Mouse (Mus musculus) forebrain, embryonic 11.5 days (tissue): ENCODE data around the gene Zbtb1. TPM values are rescaled to one million over a fixed set of nuclear protein-coding genes. Genes with fewer than 3 reads are reported as not detected.

Source experiments
- ATAC-seq: fragments of 200-750 bp; cut with Nextera tagmentation; replicated peaks from 2 replicates; pipeline ENCODE4 v1.8.0; 2017; ENCODE audit warnings: moderate TSS enrichment; ENCODE audit not compliant: low FRiP score
- DNase-seq: peaks from one replicate; pipeline ENCODE4 v3.0.0-alpha.2; 2017; ENCODE audit warnings: low spot score
- H3K27ac ChIP-seq: fragments of 300-500 bp; sonication (generic); 2 replicates; pipeline ENCODE4 v1.5.1; 2014; ENCODE audit warnings: low read depth, low read length
- H3K27me3 ChIP-seq: fragments of 300-500 bp; sonication (generic); 2 replicates; pipeline ENCODE4 v1.6.1; 2014; ENCODE audit warnings: mild to moderate bottlenecking, low read length, mixed read lengths; ENCODE audit not compliant: control insufficient read depth, insufficient read depth
- H3K36me3 ChIP-seq: fragments of 300-500 bp; sonication (generic); 2 replicates; pipeline ENCODE4 v1.6.1; 2014; ENCODE audit warnings: mild to moderate bottlenecking, low read length, moderate library complexity, mixed read lengths; ENCODE audit not compliant: control insufficient read depth, insufficient read depth
- H3K4me1 ChIP-seq: fragments of 300-500 bp; sonication (generic); replicated peaks from 2 replicates; pipeline ENCODE4 v1.6.1; 2014; ENCODE audit warnings: low read length, mixed read lengths; ENCODE audit not compliant: control insufficient read depth, insufficient read depth
- H3K4me2 ChIP-seq: fragments of 300-500 bp; sonication (generic); 2 replicates; pipeline ENCODE4 v1.6.1; 2014; ENCODE audit warnings: low read depth, mild to moderate bottlenecking, low read length, moderate library complexity, mixed read lengths; ENCODE audit not compliant: severe bottlenecking
- H3K4me3 ChIP-seq: fragments of 300-500 bp; sonication (generic); 2 replicates; pipeline ENCODE4 v1.5.1; 2014; ENCODE audit warnings: low read depth, low read length
- H3K9ac ChIP-seq: fragments of 300-500 bp; sonication (generic); 2 replicates; pipeline ENCODE4 v1.6.1; 2014; ENCODE audit warnings: low read length
- H3K9me3 ChIP-seq: fragments of 300-500 bp; sonication (generic); 2 replicates; pipeline ENCODE4 v1.6.1; 2016; ENCODE audit warnings: low read length, mixed read lengths; ENCODE audit not compliant: control insufficient read depth
- WGBS: fragments of 180-500 bp; shearing (Covaris S2); extraction: QIAGEN DNeasy Blood & Tissue Kit; methylation state at CpG from one replicate; pipeline ENCODE4 v1.1.7; 2014; 5-methylcytosine and 5-hydroxymethylcytosine counted together
- polyA plus RNA-seq: library from polyadenylated mRNA; unstranded; fragments of >200 nt; fragmentation: Nextera tagmentation; extraction: Ambion mirVana; gene quantifications from 2 replicates; pipeline ENCODE4 v1.2.1, GENCODE M21; 2014

The Zbtb1 gene
- polyA plus RNA-seq, 1 experiment from 2014 or later, result 8.8 TPM

GRCm38 (mm10) chr12:76405971-76406370 lies 35.9 kb downstream of the Zbtb1 start:
- ATAC-seq (no peak), DNase-seq (no peak)
- H3K4me3 ChIP-seq, result no peak overlapping the region; the same call in 1 of the 2 replicates
- H3K27me3 ChIP-seq, result peaks cover 31% of the 10 kb centered on the region
- no peaks in the 10 kb centered on the region for H3K36me3 ChIP-seq
- H3K9me3 ChIP-seq, result no peaks in the 10 kb centered on the region
- no peak overlapping the region for H3K27ac ChIP-seq
- WGBS, result 3% methylated on average over 23 of the region's 23 CpGs
- no peaks in the 10 kb centered on the region for H3K4me1 ChIP-seq
- H3K9ac ChIP-seq, result no peak overlapping the region
- H3K4me2 ChIP-seq, result peak overlapping the region; percentile 27; the same call in 1 of the 2 replicates

- no peak for ATAC-seq
- no peak overlapping the region for H3K27ac ChIP-seq
- no peak for DNase-seq
- WGBS, result 25% methylated on average over 1 of the region's 1 CpGs
- H3K4me2 ChIP-seq, result no peak overlapping the region
- no peaks in the 10 kb centered on the region for H3K4me1 ChIP-seq
- H3K27me3 ChIP-seq, result peaks cover 31% of the 10 kb centered on the region
- no peaks in the 10 kb centered on the region for H3K36me3 ChIP-seq
- H3K4me3 ChIP-seq, result no peak overlapping the region
- H3K9ac ChIP-seq, result no peak overlapping the region
- H3K9me3 ChIP-seq, result no peaks in the 10 kb centered on the region
Observed at GRCm38 (mm10) chr12:76407184-76407583, 37.1 kb downstream of the Zbtb1 start.

GRCm38 (mm10) chr12:76409166-76409565 lies 39.1 kb downstream of the Zbtb1 start:
- 65% methylated on average over 4 of the region's 4 CpGs for WGBS
- ATAC-seq, result no peak
- no peak overlapping the region for H3K9ac ChIP-seq
- no peak overlapping the region for H3K27ac ChIP-seq
- H3K9me3 ChIP-seq, result no peaks in the 10 kb centered on the region
- no peak overlapping the region for H3K4me3 ChIP-seq
- H3K27me3 ChIP-seq, result peaks cover 31% of the 10 kb centered on the region
- DNase-seq, result no peak
- no peak overlapping the region for H3K4me2 ChIP-seq
- no peaks in the 10 kb centered on the region for H3K4me1 ChIP-seq
- no peaks in the 10 kb centered on the region for H3K36me3 ChIP-seq

DNA sequence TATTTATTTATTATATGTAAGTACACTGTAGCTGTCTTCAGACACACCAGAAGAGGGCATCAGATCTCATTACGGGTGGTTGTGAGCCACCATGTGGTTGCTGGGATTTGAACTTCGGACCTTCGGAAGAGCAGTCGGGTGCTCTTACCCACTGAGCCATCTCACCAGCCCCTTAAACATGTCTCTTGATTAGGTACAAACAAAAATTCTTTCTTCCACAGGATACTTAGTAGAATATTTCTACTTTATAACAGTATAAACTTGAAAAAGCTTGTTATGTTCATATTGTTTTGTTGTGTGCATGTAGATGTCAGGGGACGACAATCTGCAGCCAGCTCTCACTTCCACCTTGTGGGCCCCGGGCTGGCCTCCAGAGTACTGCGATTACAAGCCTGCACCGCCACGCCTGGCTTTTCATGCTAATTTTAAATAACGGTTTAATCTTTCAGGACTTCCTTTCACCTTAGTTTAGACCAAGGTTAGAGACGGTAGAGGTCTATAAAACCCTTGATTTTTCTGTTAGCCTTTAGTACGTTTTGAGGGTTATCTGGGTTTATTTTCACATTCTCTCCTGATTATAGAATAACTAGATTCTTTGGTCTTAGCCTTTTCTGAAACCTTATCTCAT lies 45.4 kb downstream of the Zbtb1 start:
- DNase-seq (no peak), ATAC-seq (no peak)
- Histone ChIP-seq H3K4me1 (peaks cover 3% of the 10 kb centered on the region; the same call in 1 of the 2 replicates), H3K4me3 (no peak overlapping the region), H3K4me2 (no peak overlapping the region), H3K27ac (no peak overlapping the region), H3K27me3 (peaks cover 7% of the 10 kb centered on the region; the same call in 1 of the 2 replicates), H3K36me3 (no peaks in the 10 kb centered on the region), H3K9ac (no peak overlapping the region), H3K9me3 (peaks cover 2% of the 10 kb centered on the region; the same call in 1 of the 2 replicates)
- WGBS, result 90% methylated on average over 11 of the region's 12 CpGs

GRCm38 (mm10) chr12:76417433-76417854 lies 47.4 kb downstream of the Zbtb1 start, which contains the start of gene Ppp1r36:
Gene Ppp1r36 (plus strand): TSS chr12:76417538.
- Histone ChIP-seq H3K36me3 (no peaks in the 10 kb centered on the region), H3K27me3 (peaks cover 7% of the 10 kb centered on the region; the same call in 1 of the 2 replicates), H3K9me3 (peaks cover 2% of the 10 kb centered on the region; the same call in 1 of the 2 replicates), H3K4me2 (peak within 1 kb of the TSS; percentile 71), H3K9ac (peak within 1 kb of the TSS; percentile 41), H3K4me3 (peak within 1 kb of the TSS; percentile 36), H3K4me1 (peaks cover 3% of the 10 kb centered on the region; the same call in 1 of the 2 replicates), H3K27ac (no peak within 1 kb of the TSS)
- ATAC-seq (0 out of 2 replicates have a peak, but pooled peaks have one; percentile 18), DNase-seq (peak; percentile 58)
- under 1% methylated on average over 36 of the region's 37 CpGs for WGBS

DNA sequence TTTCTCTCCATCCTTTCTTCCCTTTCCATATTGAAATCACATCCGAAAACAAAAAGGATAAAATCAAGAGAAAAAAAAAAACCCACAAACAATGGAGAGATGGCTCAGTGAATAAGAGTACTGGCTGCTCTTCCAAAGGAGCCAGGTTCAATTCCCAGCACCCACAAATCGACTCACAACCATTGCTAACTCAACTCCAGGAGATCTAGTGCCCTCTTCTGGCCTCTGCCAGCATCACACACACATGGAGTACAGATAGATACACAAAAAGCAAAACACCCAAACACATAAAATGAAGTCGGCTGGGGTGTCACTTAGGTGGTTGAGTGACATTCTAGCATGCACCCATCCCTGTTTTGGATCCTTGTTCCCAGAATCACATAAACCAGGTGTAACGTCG lies 48.3 kb downstream of the Zbtb1 start:
- ATAC-seq (no peak), DNase-seq (no peak)
- H3K4me3 ChIP-seq, result no peak overlapping the region
- peaks cover 7% of the 10 kb centered on the region; the same call in 1 of the 2 replicates for H3K27me3 ChIP-seq
- H3K9ac ChIP-seq, result no peak overlapping the region
- no peak overlapping the region for H3K27ac ChIP-seq
- H3K36me3 ChIP-seq, result no peaks in the 10 kb centered on the region
- H3K4me2 ChIP-seq, result no peak overlapping the region
- peaks cover 2% of the 10 kb centered on the region; the same call in 1 of the 2 replicates for H3K9me3 ChIP-seq
- peaks cover 3% of the 10 kb centered on the region; the same call in 1 of the 2 replicates for H3K4me1 ChIP-seq
- 90% methylated on average over 5 of the region's 5 CpGs for WGBS

DNA sequence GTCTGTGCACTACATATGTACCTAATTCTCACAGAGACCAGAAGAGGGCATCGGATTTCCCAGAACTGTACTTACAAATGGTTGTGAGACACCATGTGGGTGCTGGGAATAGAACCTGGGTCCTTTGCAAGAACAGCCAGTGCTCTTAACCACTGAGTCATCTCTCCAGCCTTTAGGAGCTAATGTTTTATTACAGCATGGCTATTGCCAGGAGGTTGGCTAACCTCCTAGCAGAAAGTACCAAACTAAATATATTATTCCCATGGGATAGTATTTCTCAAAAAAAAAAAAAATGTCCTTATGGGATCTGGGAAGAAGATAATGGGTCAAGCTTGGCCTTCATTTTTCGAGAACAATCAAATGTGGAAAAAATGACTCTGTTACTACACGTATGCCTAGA lies 55.2 kb downstream of the Zbtb1 start:
- H3K4me1 ChIP-seq, result no peaks in the 10 kb centered on the region
- no peaks in the 10 kb centered on the region for H3K36me3 ChIP-seq
- H3K27me3 ChIP-seq, result no peaks in the 10 kb centered on the region
- no peaks in the 10 kb centered on the region for H3K9me3 ChIP-seq
- H3K9ac ChIP-seq, result no peak overlapping the region
- ATAC-seq, result no peak
- no peak overlapping the region for H3K4me2 ChIP-seq
- no peak overlapping the region for H3K27ac ChIP-seq
- 89% methylated on average over 3 of the region's 3 CpGs for WGBS
- DNase-seq, result no peak
- H3K4me3 ChIP-seq, result no peak overlapping the region

- no peak for ATAC-seq
Observed at GRCm38 (mm10) chr12:76427546-76427945, 57.5 kb downstream of the Zbtb1 start.

More at GRCm38 (mm10) chr12:76427546-76427945, 57.5 kb downstream of the Zbtb1 start:
- Histone ChIP-seq H3K27ac (no peak overlapping the region), H3K4me1 (no peaks in the 10 kb centered on the region), H3K4me3 (no peak overlapping the region), H3K9ac (no peak overlapping the region), H3K9me3 (no peaks in the 10 kb centered on the region), H3K27me3 (no peaks in the 10 kb centered on the region), H3K4me2 (no peak overlapping the region), H3K36me3 (no peaks in the 10 kb centered on the region)
- WGBS, result 66% methylated on average over 5 of the region's 5 CpGs
- no peak for DNase-seq
